Mouse (Mus musculus): ENCODE measurements around the gene Kcnmb3.

DNA sequence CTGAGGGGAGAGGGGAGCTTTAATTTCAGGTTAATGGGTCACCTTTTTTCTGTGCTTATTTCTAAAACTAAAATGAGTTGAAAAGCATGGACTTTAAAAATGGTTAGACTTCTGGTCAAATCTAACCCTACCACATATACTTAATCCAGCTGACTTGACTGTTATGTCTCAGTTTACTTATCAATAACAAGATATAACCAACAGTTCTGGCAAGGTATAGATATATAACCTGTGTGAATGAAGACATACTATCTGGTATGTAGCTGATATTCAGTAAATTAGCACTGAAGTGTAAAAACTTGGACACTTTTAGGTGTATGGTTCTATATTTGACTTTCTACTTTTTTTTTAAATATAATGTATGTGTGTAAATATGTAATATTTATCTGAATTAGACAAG lies 21.5 kb upstream of the Kcnmb3 start:
- no peak for TF ChIP-seq CTCF (IDR thresholded peaks at IDR 0.05; ENCODE audit: borderline replicate concordance, insufficient read depth, low read length)
- no peak for TF ChIP-seq POLR2A (IDR thresholded peaks at IDR 0.05; ENCODE audit: low read depth, low read length)

Measured in embryonic fibroblast, embryonic 13.5 days (primary cell).